Mouse (Mus musculus) gastrocnemius, adult 18-20 months (tissue): Measurements from ENCODE around the gene Zg16. TPM values are rescaled to one million over a fixed set of nuclear protein-coding genes. Genes with fewer than 3 reads are reported as not detected.

Source experiments
- DNase-seq: peaks from one replicate; pipeline ENCODE4 v3.0.0; 2021; ENCODE audit warnings: low spot score
- total RNA-seq, 2 experiments: library from RNA; stranded (reverse); gene quantifications; 2 replicates each; pipeline ENCODE4 v1.2.3; 2021

Gene Zg16
- total RNA-seq, 2 experiments from 2014 or later: not detected

DNA sequence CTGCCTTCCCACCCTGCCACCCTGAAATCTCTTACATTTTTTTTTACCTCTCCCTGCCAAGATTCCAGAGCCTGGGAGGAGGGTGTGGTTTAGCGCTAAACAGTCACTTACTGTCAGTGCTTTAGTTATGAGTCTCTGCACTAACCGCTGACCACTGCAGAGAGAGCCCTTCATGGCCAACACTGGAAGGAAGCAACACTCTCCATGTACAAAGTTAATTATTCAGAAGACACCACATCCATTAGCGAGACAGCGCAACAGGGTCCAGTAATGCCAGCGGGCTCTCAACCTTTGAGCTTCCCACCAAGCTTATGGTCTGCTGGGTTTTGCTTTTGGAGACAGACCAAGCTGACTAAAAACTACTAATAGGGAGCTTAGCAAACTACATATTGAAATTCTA, 10.9 kb downstream of the Zg16 start:
- no peak for DNase-seq

DNA sequence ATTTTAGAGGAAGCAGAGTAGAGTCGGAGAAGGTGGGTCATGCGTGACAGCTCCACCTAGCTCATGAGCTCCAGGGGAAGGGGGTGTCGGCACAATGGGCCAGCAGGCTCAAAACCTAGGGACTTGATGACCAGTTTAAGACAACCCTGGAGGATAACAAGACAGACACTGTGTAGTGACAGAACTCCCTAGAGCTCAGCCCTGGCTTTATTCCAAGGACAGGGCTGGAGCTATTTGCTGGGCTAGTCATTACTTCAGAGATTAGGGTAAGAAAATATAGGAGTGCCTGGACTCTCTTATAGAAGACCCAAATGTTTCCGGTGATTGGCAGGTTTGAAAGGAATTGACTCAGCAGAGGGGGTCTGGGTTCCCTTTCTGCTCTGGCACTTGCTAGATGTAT, 13.9 kb downstream of the Zg16 start:
- no peak for DNase-seq

DNA sequence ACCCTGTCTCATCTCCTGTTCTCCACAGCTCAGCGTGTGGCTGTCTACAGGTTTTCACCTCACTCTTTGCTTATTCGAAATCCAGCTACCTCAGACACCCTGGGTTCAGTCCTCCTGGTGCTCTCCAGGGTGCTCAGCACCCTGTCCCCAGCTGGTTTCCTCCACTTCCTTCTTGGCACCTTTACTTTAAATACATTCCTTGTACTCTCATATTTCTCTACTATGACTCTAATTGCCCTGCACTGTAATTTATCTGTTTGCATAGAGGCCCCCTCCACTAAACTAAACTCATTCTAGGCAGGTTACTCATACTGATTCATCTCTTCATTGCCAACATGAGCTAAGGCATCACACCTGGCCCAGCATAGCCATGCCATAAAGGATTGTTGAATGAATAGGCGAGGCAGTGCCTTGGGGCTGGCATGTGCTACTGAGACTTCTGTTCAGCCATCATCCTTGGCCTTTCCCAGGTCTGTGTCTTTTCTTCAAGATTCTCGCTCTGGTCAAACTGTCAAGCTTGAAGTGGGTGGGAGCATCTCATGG, 16.2 kb downstream of the Zg16 start:
- DNase-seq: no peak

DNA sequence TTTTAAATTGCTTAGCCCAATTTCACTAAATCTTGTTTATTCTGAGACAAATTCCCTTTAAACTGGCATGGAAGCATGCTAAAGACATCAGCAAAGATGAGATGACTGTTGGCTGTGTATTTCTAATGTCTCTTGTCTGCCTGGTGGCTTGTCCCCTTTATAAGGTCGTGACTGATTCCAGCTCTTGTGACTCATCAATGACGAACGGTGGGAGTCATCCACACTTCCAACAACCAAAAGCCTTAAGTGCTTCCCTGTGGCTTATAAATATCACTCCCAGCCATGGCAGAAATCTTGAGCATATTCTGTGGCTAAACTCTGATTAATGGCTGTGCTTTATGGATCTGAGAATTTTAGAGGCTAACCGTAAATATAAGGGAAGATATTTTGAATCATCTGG, 20.8 kb downstream of the Zg16 start:
- DNase-seq: no peak

DNA sequence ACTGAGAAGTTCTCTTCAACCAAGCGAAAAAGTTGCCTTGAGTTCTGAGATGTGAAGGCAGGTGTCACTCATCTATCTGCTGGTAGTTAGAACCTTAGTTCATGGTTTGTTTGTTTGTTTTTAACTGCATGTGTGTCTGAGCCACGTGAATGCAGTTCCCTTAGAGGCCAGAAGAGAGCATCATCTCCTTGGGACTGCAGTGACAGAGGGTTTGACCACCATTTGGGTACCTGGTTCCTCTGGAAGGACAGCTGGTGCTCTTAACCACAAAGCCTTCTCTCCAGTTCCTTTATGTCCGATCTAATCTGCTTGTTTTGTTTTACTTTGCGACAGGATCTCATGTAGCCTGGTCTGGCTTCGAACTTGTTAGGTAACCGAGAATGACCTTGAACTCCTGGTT, 21.6 kb downstream of the Zg16 start:
- DNase-seq: no peak

DNA sequence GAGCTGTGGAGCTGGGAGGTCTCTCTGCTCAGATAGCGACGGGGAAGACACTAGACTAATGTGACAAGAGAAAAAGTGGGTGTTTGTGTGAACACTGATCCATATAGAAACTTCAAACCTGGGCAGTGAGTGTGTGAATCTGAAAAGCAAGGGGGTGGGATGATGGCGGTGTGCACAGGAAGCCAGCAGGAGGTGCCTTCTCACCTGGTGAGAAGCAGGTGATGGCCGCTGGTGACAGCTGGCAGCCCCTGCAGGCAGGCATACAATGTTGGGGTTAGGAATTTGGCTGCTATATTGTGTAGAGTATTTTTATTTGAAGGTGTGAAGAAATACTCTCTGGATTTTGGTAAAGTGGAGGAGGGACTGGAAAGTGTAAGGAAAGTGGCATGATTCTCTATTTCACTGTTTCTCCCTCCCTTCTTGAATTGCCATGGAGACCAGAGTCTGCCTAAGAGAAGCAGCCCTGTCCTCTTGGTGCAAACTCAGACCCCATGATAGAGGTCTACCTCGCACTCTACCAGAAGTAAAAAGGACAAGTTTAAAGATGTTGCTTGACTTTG, 32.0 kb downstream of the Zg16 start:
- no peak for DNase-seq

DNA sequence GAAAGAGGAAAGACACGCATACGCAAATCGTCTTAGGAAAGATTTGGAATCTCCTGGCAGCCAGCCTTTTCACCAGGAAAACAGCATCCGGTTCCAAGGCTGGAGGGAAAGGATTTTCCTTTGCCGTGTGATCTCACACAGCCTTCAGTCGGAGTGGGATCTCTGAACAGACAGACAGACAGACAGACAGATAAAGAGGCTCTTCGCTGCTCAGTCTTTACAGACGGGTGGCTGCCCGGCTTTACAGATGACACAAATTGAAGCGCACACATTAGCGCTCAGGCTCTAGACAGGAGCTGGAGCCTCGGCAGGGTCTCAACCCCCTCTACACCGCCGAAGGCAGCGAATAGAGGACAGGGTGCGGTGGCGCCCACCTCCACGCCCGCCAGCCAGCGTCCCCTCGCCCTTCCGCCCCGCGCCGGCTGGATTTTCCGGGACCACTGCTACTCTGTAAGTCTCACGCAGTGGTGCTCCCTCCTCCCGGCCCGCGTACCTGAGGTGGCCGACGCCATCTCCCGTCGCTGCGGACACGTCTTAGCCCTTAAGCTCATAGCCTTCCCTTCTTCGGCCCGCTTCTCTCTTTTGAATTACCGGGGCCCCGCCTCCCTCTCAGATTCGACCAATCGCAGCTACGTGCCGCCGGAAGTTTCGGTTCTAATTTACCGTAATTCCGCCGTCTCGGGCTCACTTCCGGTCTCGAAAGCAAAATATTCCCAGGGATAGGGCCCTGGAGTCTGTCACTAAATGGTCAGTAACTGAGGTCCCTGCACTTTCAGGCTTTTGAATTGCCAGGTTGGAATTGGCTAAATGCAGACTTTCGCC, 45.1 kb downstream of the Zg16 start, which contains the start of gene Kif22:
Gene Kif22 (minus strand): TSS at position 621 of the 822 bp plus-strand sequence.
- DNase-seq: peak; percentile 93

DNA sequence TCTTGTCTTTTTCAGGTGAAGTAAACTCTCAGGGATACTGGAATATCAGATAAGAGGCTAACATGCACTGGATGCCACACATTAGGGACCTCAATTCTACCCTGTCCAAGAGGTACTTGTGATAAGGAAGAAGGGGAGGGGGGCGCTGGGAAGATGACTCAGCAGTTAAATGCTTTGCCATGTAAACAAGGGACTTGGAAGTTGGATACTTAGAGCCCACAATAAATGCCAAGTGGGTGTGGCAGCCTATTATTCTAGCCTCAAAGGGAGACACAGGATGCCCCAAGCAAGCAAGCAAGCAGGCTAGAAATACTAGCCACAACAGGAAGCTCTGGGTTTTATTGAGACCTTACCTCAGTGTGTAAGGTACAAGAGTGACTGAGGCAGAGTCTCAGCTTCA, 55.9 kb downstream of the Zg16 start:
- no peak for DNase-seq

DNA sequence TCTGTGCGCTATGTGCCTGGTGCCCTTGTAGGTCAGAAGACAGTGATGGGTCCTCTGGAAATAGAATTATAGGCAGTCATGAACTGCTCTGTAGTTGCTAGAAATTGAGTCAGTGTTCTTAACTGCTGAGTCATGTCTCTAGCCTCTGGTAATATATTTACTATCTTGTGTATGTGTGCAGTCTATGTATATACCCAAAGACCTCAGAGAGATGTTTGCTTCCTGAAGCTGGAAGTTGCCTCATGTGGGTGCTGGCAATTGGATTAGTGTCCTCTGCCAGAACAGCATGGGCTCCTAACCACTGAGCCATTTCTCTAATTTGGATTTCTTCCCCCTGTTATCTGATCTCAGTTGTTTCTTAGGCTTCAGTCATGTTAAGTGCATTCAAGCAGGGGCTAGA, 57.0 kb downstream of the Zg16 start:
- DNase-seq: no peak

DNA sequence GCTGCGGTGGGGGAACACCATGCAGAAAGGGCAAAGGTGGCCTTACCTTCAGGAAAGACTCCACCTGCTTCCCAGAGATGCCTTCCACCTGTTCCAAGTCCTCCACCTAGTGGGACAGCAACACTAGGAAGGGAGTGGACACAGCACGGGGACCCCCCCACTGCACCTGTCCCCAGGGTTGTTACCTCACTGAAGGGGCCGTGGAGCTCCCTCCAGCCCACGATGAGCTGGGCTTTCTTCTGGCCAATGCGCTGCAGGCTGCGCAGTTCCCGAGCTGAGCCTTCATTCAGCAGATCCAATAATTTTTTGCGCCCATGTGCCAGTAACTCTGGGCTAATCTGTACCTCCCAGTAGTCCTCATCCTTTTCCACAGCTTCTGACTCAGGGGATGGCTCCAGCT, 59.2 kb downstream of the Zg16 start:
- DNase-seq: no peak

DNA sequence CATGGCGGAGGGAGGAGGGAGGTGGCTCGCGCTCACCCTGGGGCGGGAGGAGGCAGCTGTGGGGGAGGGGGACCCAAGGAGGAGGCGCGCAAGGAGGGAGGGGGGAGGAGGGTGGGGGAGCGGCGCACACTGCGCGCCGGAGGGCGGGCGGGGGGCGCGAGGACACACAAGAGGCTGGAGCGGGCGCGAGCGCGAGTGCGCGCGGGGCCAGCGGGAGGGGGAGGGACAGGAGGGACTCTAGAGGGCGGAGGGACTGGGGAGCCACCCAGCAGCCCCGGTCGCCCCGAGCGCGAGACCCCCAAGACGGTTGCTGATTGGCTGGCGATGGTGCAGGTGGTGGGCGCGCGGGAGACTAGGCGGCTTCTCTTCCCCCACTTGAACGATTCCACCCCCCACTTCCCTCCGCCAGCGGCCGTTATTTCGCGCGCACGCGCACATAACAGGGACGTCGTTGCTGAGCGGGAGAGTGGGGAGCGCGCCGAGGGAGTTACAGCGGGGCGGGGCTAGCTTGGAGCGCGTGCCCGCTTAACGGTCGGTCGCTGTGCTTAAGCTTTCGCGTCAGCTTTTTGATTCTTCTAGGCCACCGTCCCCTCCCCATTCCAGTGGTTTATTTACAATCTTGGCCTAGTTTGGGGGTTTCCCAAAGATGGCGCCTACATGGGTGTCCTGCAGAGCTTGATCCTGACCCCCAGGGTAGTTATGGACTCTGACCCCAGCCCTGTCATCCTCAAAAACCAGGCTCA, 60.0 kb downstream of the Zg16 start, which contains the start of gene Maz:
Gene Maz (minus strand): TSS at position 54 of the 743 bp plus-strand sequence.
- DNase-seq: peak; percentile 100

DNA sequence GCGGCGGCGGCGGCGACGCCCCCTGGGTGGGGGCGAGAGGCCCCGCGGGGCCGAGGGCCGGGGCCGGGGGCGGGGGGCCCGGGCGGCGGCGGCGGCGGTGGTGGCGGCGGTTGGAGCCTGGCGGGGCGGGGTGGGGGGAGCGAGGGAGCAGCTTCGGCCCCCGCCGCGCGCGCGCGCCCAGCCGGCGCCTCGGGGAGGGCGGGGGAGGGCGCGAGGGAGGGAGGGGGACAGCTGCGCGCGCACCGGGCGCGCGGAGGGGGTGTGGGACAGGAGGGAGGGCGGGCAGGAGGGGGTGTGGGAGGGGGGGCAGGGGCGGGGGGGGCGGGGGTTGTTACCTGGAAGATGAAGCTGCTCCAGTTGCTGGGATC, 60.5 kb downstream of the Zg16 start:
- no peak for DNase-seq

DNA sequence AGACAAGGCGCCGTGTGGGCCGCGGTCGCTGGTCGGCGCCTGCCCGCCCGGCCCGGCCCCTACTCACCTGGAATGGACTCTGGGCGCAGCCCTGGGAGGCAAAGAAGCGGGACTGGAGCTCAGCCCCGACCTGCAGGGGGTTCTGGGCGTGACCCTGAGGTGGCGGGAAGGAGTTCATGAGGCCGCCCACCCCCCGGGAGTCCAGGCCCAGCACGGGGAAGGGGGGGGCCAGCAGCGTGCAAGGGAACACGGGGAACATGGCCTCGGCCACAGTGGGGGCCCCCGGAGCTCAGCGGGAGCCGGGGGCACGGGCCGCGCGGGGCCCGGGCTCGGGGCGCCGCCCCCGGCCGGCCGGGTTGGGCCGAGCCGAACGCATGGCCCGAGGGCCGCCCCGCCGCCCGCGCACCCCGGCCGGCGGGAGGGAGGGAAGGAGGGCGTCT, 60.9 kb downstream of the Zg16 start:
- peak; percentile 43 for DNase-seq

DNA sequence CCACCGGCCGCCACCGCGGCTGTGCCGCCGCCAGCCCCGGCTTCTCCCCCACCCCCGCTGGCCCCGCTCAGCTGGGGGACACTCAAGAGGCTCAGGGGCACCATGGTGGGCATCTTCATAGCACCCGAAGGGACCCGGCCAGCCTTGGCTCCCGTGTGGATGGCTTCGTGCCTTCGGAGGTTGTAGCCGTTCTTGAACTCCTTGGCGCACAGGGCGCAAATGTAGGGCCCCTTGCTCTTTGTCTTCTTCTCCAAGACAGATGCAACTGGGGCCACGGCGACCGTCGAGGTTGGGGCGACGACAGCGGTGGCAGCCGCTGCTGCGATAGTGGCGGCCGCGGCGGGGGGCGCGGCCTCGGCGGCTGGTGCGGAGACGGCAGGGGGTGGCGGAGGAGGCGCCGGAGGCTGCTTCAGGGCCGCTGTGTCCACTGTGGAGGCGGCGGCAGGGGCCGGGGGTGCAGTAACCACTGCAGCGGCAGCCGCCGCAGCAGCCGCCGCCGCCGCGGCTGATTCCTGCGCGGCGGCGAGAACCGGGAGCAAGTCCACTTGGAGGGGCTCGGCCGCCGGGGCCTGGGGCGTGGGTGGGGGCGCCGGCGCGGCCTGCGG, 61.5 kb downstream of the Zg16 start:
- DNase-seq: no peak

DNA sequence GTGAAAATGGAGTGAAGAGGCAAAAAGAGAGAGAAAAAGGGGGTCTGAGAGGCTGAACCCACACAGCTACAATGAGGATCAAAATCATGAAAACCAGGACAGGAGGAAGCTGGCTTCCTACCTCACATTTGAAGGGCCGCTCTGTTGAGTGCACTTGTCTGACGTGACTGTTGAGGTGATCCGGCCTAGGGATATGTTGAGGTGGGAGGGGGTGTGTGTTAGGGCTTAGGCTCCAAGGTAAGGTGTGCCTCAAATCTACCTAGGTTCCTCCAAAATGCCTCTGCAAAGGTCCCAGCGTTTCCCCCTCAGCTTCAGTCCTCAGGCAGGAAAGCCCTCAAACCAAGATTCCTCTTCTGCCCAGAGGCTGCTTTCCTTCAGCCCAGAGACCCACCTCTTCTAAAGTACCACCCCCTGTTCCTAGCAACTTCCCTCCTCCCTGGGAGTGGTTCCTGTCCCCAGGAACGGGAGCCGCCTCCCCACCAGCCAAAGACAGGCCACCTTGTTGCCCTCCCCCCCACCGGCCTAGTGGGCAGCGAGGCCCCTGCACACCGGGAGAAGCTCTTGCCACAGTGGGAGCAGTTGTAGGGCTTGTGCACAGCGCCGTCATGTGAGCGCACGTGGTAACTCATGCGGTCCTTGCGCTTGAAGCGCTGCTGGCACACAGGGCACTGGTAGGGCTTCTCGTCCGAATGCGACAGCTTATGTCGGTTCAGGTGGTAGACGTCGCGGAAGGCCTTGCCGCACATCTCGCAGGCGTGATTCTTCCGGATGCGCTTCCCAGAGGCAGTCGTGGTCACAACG, 62.2 kb downstream of the Zg16 start:
- peak; percentile 71 for DNase-seq

DNA sequence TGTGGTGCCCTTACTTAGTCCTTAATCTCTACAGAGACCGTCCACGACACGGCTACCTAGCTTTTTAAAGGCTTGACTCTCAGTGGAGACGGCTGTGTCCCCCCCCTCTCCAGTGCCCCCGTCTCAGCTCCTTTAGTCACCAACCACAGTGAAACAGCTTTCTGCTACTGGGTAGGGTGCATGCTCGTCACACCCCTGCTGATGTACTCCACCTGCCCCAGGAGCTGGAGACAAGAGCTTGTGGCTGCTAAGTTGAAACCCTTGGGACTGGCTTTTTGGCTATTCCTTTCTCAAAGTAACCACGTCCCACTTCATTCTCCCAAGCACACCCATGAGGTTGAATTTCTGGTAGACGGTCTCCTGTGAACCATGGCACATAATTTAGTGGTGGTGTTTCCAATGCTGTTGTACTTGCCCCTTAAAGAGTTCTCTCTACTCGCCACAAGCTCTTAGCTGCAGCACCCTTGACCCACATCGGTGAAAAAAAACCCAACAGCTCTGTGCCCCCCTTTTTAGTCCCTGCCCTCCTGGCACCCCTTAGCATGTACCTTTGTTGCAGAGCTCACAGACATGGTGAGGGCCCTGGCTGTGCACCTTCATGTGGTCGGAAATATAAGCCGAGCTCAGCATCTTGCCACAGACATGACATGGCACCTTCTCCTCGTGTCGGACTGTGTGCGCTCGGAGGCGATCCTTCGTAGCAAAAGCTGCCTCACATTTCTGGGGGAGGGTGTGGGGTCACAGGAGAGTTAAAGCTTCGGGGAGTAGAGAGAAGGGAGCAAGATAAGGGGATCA, 63.0 kb downstream of the Zg16 start:
- no peak for DNase-seq

DNA sequence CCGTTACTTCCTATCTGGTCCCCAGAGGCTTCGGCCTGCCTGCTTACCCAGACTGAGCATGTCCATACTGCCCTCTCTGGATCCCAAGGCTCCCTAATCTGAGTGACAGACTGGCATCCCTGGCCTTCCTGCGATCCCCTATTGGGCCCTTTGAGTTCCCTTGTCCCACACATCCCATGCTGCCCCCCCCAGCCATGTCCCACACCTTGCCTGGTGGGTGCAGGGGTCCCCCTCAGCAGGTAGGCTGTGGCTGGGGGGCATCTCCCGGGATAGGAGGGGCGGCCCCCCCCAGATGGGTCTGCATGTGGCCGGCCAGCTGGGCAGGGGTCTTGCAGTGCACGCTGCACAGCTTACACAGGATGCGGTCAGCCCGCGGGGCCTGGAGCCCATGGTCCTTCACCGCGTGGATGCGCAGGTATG, 63.8 kb downstream of the Zg16 start:
- DNase-seq: no peak

DNA sequence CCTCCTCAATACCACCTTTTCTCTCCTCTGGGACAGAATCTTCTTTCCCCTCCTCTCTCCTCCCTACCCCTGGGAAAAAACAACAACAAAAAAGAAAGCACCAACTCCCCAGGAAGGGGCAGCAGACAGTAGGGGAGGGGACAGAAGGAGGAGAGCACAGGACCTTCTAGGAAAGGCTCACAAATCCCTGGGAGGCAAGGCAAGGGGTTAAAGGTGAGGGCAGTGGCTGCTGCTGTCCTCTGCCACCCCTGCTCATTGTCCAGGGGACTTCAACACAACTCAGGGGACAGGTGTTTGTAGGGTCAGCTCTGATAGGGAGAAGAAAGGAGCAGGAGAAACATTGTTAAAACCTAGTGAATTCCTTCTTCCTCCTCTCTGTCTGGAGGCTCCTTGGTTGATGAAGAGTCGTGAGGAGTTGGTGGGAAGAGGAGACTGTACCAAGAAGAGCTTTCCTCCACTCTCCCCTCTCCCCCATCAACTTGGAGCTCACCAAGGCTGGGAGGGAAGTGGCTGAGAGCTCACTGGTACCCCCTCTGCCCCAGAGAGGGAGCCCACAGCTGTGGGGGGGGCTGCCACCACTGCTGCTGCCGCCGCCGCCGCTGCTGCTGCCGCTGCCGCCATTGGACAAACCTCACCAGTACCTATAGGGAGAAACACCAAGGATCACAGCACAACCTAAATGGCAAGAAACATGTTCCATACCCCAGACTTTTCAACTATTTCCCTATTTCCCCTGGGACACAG, 64.4 kb downstream of the Zg16 start:
- no peak for DNase-seq
